Mouse (Mus musculus) C2C12 (cell line): Measurements from ENCODE around the gene Sfmbt2. TPM values are rescaled to one million over a fixed set of nuclear protein-coding genes. Genes with fewer than 3 reads are reported as not detected.

Experiments
- H3K27me3 ChIP-seq: one replicate; pipeline ENCODE4 v1.6.1; 2011; ENCODE audit not compliant: control insufficient read depth, insufficient read depth, insufficient read length
- H3K36me3 ChIP-seq: one replicate; pipeline ENCODE4 v1.6.1; 2011; ENCODE audit not compliant: control insufficient read depth, insufficient read depth
- H3K4me3 ChIP-seq: one replicate; pipeline ENCODE4 v1.5.1; 2011; ENCODE audit warnings: mild to moderate bottlenecking, control low read depth; ENCODE audit not compliant: poor library complexity, insufficient read depth, severe bottlenecking
- H3K79me2 ChIP-seq: one replicate; pipeline ENCODE4 v1.6.1; 2011; ENCODE audit not compliant: control insufficient read depth, insufficient read depth
- H3K79me3 ChIP-seq: one replicate; pipeline ENCODE4 v1.6.1; 2011; ENCODE audit warnings: low read depth, control low read depth
- H3ac ChIP-seq: one replicate; pipeline ENCODE3; 2011; ENCODE audit warnings: low read depth; ENCODE audit not compliant: control insufficient read depth, insufficient read length
- CEBPB ChIP-seq: IDR thresholded peaks from one replicate; pipeline ENCODE4 v1.6.1; 2011; ENCODE audit warnings: low read depth, mild to moderate bottlenecking, control low read depth, moderate library complexity
- CTCF ChIP-seq: IDR thresholded peaks from one replicate; pipeline ENCODE4 v1.5.1; 2011; ENCODE audit not compliant: control insufficient read depth, insufficient read depth, insufficient read length
- FOSL1 ChIP-seq: IDR thresholded peaks from one replicate; pipeline ENCODE4 v1.8.0; 2011; ENCODE audit warnings: mild to moderate bottlenecking, low read length; ENCODE audit not compliant: poor library complexity, insufficient read depth, severe bottlenecking
- MAX ChIP-seq: IDR thresholded peaks from one replicate; pipeline ENCODE4 v1.6.1; 2011; ENCODE audit warnings: mild to moderate bottlenecking, control low read depth
- MYOD1 ChIP-seq: IDR thresholded peaks from one replicate; pipeline ENCODE4 v1.6.1; 2011; ENCODE audit warnings: low read depth; ENCODE audit not compliant: control insufficient read depth, insufficient read length
- MYOG ChIP-seq: IDR thresholded peaks from one replicate; pipeline ENCODE4 v1.6.1; 2011; ENCODE audit not compliant: control insufficient read depth, insufficient read length; ENCODE audit errors: extremely low read depth
- USF1 ChIP-seq: IDR thresholded peaks from one replicate; pipeline ENCODE4 v1.6.1; 2011; ENCODE audit warnings: low read depth, mild to moderate bottlenecking, control low read depth, moderate library complexity
- polyA plus RNA-seq: library from polyadenylated mRNA; unstranded; fragments of >200 nt; fragmentation: generic; extraction: Trizol; gene quantifications from one replicate; pipeline ENCODE4 v1.2.1, GENCODE M21; 2012; ENCODE audit warnings: missing spikeins

The Sfmbt2 gene
- polyA plus RNA-seq, 1 experiment, result 0.11 TPM

DNA sequence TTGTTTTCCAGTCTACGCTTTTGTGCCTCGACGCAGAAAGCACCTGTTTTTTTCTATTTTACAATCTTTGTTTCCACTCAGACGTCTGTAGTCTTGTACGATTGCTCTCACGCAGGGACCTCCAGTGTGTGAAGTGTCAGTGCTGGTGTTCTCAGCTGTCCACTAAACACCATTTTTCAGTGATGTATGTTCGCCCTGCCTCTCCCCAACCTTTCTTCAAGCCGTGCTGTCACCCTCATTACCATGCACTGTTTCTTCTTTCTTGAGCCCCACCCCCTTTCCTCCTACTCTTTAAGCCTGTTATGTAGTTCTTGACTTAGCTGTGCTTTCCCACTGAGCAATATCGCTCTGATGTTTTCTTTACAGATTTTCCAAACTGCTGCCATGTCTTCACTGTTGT lies 67.0 kb downstream of the Sfmbt2 start:
- TF ChIP-seq CEBPB (no peak), USF1 (no peak), FOSL1 (no peak), MAX (no peak), MYOD1 (no peak), MYOG (no peak), CTCF (no peak)
- no peaks in the 10 kb centered on the region for H3K27me3 ChIP-seq

DNA sequence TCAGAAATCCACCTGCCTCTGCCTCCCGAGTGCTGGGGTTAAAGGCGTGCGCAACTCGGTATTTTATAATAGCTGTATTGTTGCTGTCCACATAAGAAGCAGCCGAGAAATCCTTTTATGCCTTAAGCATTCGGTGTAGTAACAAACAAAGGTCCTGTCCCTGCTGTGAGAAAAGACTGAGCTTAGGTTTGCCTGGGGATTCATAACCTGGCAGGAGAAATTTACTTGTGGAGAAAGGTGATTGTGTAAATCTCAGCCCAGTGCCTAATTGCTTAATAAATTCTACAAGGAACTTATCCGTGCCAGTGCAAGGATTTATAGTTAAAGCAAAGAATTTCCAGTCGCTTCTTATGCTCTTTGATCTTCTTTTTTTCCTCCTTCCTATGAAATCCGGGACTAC lies 71.5 kb downstream of the Sfmbt2 start:
- H3K27me3 ChIP-seq, result no peaks in the 10 kb centered on the region
- H3K79me2 ChIP-seq, result no peaks in the 10 kb centered on the region
- no peaks in the 10 kb centered on the region for H3K79me3 ChIP-seq
- no peak for TF ChIP-seq MAX
- no peak for TF ChIP-seq CEBPB
- no peak for TF ChIP-seq MYOG
- TF ChIP-seq FOSL1, result no peak
- TF ChIP-seq CTCF, result no peak
- no peak for TF ChIP-seq MYOD1
- no peak for TF ChIP-seq USF1
- no peak overlapping the region for H3ac ChIP-seq
- H3K36me3 ChIP-seq, result no peaks in the 10 kb centered on the region
- no peak overlapping the region for H3K4me3 ChIP-seq

More for the DNA sequence above, 67.0 kb downstream of the Sfmbt2 start:
- Histone ChIP-seq H3K79me2 (no peaks in the 10 kb centered on the region), H3K36me3 (no peaks in the 10 kb centered on the region), H3K4me3 (no peak overlapping the region), H3ac (no peak overlapping the region), H3K79me3 (no peaks in the 10 kb centered on the region)

DNA sequence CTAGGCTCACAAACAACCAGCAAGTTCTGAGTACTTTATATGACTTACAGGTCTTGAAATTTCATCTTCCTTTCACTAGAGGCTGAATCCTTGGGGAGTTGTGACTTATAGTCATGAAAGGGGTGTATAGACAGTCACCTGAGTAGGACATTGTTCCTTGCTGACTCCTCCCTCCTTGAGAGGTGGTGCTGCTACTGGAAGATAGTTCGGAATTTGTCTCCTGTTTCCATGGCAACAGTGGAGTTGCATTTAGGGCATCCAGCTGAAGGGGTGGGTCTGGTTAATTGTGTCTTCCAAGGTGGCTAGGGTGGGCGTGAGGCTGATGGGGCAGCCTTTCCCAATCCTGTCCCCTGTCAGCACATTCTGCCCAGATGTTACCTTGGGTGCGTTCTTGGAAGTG lies 83.3 kb downstream of the Sfmbt2 start:
- H3K36me3 ChIP-seq, result no peaks in the 10 kb centered on the region
- TF ChIP-seq MYOD1 (no peak), MYOG (no peak), FOSL1 (no peak), MAX (no peak), CEBPB (no peak), USF1 (no peak), CTCF (no peak)
- no peaks in the 10 kb centered on the region for H3K79me3 ChIP-seq
- H3K27me3 ChIP-seq, result no peaks in the 10 kb centered on the region
- H3K79me2 ChIP-seq, result no peaks in the 10 kb centered on the region
- no peak overlapping the region for H3ac ChIP-seq
- no peak overlapping the region for H3K4me3 ChIP-seq

DNA sequence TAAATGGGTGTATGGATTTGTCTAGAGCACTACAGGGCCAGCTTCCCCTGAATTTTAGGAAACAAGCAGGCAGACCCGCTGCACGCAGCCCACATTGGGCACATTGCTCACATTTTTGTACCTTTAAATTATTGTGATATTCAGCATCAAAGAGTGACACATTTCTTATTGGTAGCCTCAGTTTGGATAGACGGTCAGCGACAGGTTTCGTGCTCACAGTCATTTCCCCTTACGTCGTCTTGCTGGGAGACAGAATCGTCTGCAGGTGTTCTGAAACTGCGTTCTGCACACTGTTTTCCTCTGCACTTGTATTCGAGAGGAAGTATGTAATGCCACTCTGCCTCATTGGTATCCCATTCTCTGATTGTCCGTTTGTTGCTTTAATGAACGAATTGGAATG lies 88.0 kb downstream of the Sfmbt2 start:
- no peaks in the 10 kb centered on the region for H3K79me2 ChIP-seq
- no peak overlapping the region for H3K4me3 ChIP-seq
- H3ac ChIP-seq, result no peak overlapping the region
- no peak for TF ChIP-seq MAX
- TF ChIP-seq MYOD1, result no peak
- TF ChIP-seq MYOG, result no peak
- TF ChIP-seq CEBPB, result no peak
- no peak for TF ChIP-seq CTCF
- no peak for TF ChIP-seq USF1
- TF ChIP-seq FOSL1, result no peak
- no peaks in the 10 kb centered on the region for H3K79me3 ChIP-seq
- H3K36me3 ChIP-seq, result no peaks in the 10 kb centered on the region
- H3K27me3 ChIP-seq, result no peaks in the 10 kb centered on the region

DNA sequence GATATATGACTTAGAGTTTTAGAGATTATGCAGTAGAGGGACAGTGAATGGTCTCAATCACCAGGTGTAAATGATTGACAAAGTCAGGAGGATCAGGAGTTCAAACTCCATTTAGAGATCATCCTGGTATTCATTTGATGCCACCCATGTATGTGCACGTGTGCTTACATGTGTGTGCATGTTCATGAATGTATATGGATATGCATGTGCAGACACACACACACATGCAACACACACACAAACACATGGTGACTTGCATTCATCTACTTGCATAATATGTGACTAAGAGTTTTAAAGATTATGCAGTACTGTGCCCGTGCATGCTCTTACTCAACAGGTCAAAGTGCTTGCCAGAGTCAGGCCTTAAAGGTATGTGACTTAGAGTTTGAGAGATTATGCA lies 146.2 kb downstream of the Sfmbt2 start:
- no peak overlapping the region for H3ac ChIP-seq
- H3K36me3 ChIP-seq, result no peaks in the 10 kb centered on the region
- H3K27me3 ChIP-seq, result no peaks in the 10 kb centered on the region
- TF ChIP-seq FOSL1, result no peak
- TF ChIP-seq MYOD1, result no peak
- no peak for TF ChIP-seq MAX
- TF ChIP-seq MYOG, result no peak
- TF ChIP-seq CTCF, result no peak
- no peak for TF ChIP-seq USF1
- no peak for TF ChIP-seq CEBPB
- H3K79me3 ChIP-seq, result no peaks in the 10 kb centered on the region
- H3K79me2 ChIP-seq, result no peaks in the 10 kb centered on the region
- H3K4me3 ChIP-seq, result no peak overlapping the region

DNA sequence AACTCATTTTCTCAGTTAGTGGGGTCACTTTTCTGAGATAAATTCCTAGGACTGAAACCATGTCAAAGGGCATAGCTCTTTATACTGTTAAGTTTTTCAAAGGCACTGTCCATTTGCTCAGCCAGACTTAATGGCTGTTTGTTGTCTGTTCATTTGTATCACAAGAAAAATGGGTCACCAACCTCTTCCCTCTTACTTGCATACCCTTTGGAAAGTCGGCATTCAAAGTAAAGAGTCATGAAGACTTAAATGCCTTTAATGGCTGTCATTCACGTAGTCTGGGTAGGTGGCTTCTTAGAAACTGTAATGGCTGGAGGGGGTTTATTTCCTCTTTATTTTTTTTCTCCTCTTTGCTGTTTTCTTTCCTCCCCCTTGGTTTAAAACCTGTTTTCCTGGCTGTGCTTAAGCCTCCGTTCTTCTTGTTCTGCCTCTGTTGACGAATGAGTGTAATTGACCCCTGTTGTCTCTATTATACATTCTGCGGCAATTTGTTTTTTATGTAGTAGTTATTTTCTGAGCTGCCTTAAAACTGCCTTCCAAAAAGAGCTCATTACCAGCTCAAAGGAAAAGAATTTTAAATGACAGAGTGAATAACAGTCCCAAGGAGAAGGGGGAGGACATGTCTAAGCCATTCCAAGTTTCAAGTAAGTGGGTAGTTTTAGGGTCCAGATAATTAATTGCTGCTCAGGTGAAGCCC lies 151.6 kb downstream of the Sfmbt2 start:
- no peaks in the 10 kb centered on the region for H3K27me3 ChIP-seq
- H3K36me3 ChIP-seq, result no peaks in the 10 kb centered on the region
- no peaks in the 10 kb centered on the region for H3K79me3 ChIP-seq
- no peak overlapping the region for H3K4me3 ChIP-seq
- TF ChIP-seq MYOD1 (no peak), MYOG (no peak), CTCF (no peak), FOSL1 (no peak), MAX (no peak), CEBPB (no peak), USF1 (no peak)
- no peaks in the 10 kb centered on the region for H3K79me2 ChIP-seq
- H3ac ChIP-seq, result no peak overlapping the region
